ENCODE assay signal across 18 mouse cellular contexts in genomic region chr13:10930741-10931140, GRCm38 (mm10).
DNase-seq lines count a peak whose midpoint lies in the region; ATAC-seq and TF ChIP-seq lines count a peak whose summit lies in the region.
"Had no signal": no experiment of that assay in that cellular context is flagged by ENCODE, and none has a peak within 500 bp of the region (broad histone marks: within the 10 kb centered on the region; RNA-seq: fewer than 3 reads in every experiment).

No protein-coding gene starts in this region.

- no peaks in the 10 kb centered on the region for H3K4me1 ChIP-seq in midbrain, postnatal 0 days (ENCODE audit: insufficient read depth, low read length)
- no peaks in the 10 kb centered on the region for H3K4me1 ChIP-seq in midbrain, embryonic 10.5 days
- H3K4me1 ChIP-seq in cortical plate, adult 2 months (ENCODE audit: control insufficient read depth, insufficient read depth, low read length), result no peaks in the 10 kb centered on the region
- H3K4me1 ChIP-seq: forebrain, embryonic 13.5 days; heart, embryonic 13.5 days; midbrain, embryonic 12.5 days had no signal

- no peaks in the 10 kb centered on the region for H3K9me3 ChIP-seq in midbrain, postnatal 0 days (ENCODE audit: low read length)
- H3K9me3 ChIP-seq in midbrain, embryonic 10.5 days (replicated peaks), result peaks cover 5% of the 10 kb centered on the region; the same call in 1 of the 2 replicates
- H3K9me3 ChIP-seq: forebrain, embryonic 13.5 days; heart, embryonic 13.5 days; midbrain, embryonic 12.5 days had no signal

- WGBS in midbrain, postnatal 0 days, result 92% methylated on average over 3 of the region's 3 CpGs
- WGBS in midbrain, embryonic 10.5 days, result 88% methylated on average over 3 of the region's 3 CpGs

- no peak overlapping the region for H3K27ac ChIP-seq in midbrain, postnatal 0 days (ENCODE audit: low read depth, low read length)
- H3K27ac ChIP-seq in midbrain, embryonic 10.5 days (replicated peaks), result no peak overlapping the region
- no peak overlapping the region for H3K27ac ChIP-seq in cortical plate, adult 2 months (ENCODE audit: insufficient read depth, low read length)
- H3K27ac ChIP-seq: forebrain, embryonic 13.5 days; heart, embryonic 13.5 days; macrophage; midbrain, embryonic 12.5 days had no signal

- TF ChIP-seq CTCF in midbrain, postnatal 0 days (IDR thresholded peaks at IDR 0.05), result peak; percentile 38
- TF ChIP-seq CTCF in cortical plate, adult 2 months (IDR thresholded peaks at IDR 0.05; ENCODE audit: extremely low read depth, insufficient read depth, low read length), result 0 out of 2 replicates have a peak, but pooled peaks have one; percentile 9

- H3K4me2 ChIP-seq in midbrain, postnatal 0 days (ENCODE audit: low read depth, low read length, poor library complexity, severe bottlenecking), result no peak overlapping the region
- H3K4me2 ChIP-seq: forebrain, embryonic 13.5 days; heart, embryonic 13.5 days; midbrain, embryonic 12.5 days had no signal

- peak; percentile 10 for DNase-seq in embryo, embryonic 11 days
- no peak for DNase-seq in embryo, embryonic 10 days (ENCODE audit: low spot score)
- DNase-seq in kidney, adult 9 months, result peak; percentile 15
- no peak for DNase-seq in kidney, adult 11 months
- no peak for DNase-seq in midbrain, postnatal 0 days (ENCODE audit: low spot score)
- no peak for DNase-seq in midbrain, embryonic 10.5 days (ENCODE audit: low spot score)
- no peak for DNase-seq in adrenal gland, adult 8-10 months
- DNase-seq: adrenal gland, postnatal 10 days; cerebellum, adult 2 months; heart, postnatal 4 days; liver, postnatal 0 days; spleen, adult 18-20 months had no signal

- no peak overlapping the region for H3K9ac ChIP-seq in midbrain, postnatal 0 days (replicated peaks; ENCODE audit: low read length, poor library complexity, severe bottlenecking)
- H3K9ac ChIP-seq: forebrain, embryonic 13.5 days; heart, embryonic 13.5 days; liver, postnatal 0 days; midbrain, embryonic 12.5 days had no signal

- H3K27me3 ChIP-seq in midbrain, postnatal 0 days (ENCODE audit: insufficient read depth, low read length), result no peaks in the 10 kb centered on the region
- H3K27me3 ChIP-seq in midbrain, embryonic 10.5 days (ENCODE audit: low read depth, poor library complexity, severe bottlenecking), result no peaks in the 10 kb centered on the region
- H3K27me3 ChIP-seq: forebrain, embryonic 13.5 days; heart, embryonic 13.5 days; midbrain, embryonic 12.5 days had no signal

- no peak for ATAC-seq in midbrain, postnatal 0 days (ENCODE audit: low FRiP score)
- ATAC-seq: forebrain, embryonic 13.5 days; liver, postnatal 0 days had no signal

- no peak for TF ChIP-seq POLR2A in cortical plate, adult 2 months (IDR thresholded peaks at IDR 0.05; ENCODE audit: extremely low read depth, insufficient read depth, low read length)

- no peaks in the 10 kb centered on the region for H3K36me3 ChIP-seq in midbrain, postnatal 0 days (ENCODE audit: insufficient read depth, low read length)
- no peaks in the 10 kb centered on the region for H3K36me3 ChIP-seq in midbrain, embryonic 10.5 days
- H3K36me3 ChIP-seq: heart, embryonic 13.5 days; midbrain, embryonic 12.5 days had no signal

- no peak overlapping the region for H3K4me3 ChIP-seq in midbrain, postnatal 0 days (ENCODE audit: low read depth, low read length)
- H3K4me3 ChIP-seq in midbrain, embryonic 10.5 days, result no peak overlapping the region
- H3K4me3 ChIP-seq in cortical plate, adult 2 months (ENCODE audit: insufficient read depth, low read length), result no peak overlapping the region
- H3K4me3 ChIP-seq: forebrain, embryonic 13.5 days; heart, embryonic 13.5 days; midbrain, embryonic 12.5 days; myocyte had no signal

Comparison
In these comparisons a context has a peak if more than half of its experiments do, and no peak if none do; other contexts are left out.
1. DNase-seq: peak in embryo, embryonic 11 days (single experiment) and kidney, adult 9 months (single experiment); none in embryo, embryonic 10 days (single experiment), kidney, adult 11 months (single experiment), midbrain, postnatal 0 days (single experiment), midbrain, embryonic 10.5 days (single experiment) and adrenal gland, adult 8-10 months (single experiment).